Mouse (Mus musculus): ENCODE data around the gene Siah3. TPM values are rescaled to one million over a fixed set of nuclear protein-coding genes. Genes with fewer than 3 reads are reported as not detected.
"Not testable (repeated sequence)": the region's sequence is repeated elsewhere in the genome, so short reads cannot be mapped to it uniquely, and the experiment has no call there.

The Siah3 gene
- polyA plus RNA-seq, 1 experiment from 2014 or later = 0.10 TPM

- H3K27ac ChIP-seq (ENCODE audit: low read length) = no peak overlapping the region
- no peak for ATAC-seq (ENCODE audit: insufficient read depth, low FRiP score)
- H3K4me1 ChIP-seq (ENCODE audit: control insufficient read depth, insufficient read depth, low read length) = no peaks in the 10 kb centered on the region
- no peaks in the 10 kb centered on the region for H3K36me3 ChIP-seq (ENCODE audit: control insufficient read depth, insufficient read depth, low read length)
- no peak overlapping the region for H3K4me2 ChIP-seq (ENCODE audit: low read depth, low read length)
- no peaks in the 10 kb centered on the region for H3K9me3 ChIP-seq (replicated peaks; ENCODE audit: control insufficient read depth, low read length)
- H3K4me3 ChIP-seq (replicated peaks; ENCODE audit: low read length) = no peak overlapping the region
- H3K9ac ChIP-seq (ENCODE audit: low read length) = no peak overlapping the region
- no peaks in the 10 kb centered on the region for H3K27me3 ChIP-seq (ENCODE audit: control insufficient read depth, insufficient read depth, low read length)
- WGBS = 73% methylated on average over 11 of the region's 11 CpGs
Observed at GRCm38 (mm10) chr14:75444486-75445105, 11.2 kb upstream of the Siah3 start.

DNA sequence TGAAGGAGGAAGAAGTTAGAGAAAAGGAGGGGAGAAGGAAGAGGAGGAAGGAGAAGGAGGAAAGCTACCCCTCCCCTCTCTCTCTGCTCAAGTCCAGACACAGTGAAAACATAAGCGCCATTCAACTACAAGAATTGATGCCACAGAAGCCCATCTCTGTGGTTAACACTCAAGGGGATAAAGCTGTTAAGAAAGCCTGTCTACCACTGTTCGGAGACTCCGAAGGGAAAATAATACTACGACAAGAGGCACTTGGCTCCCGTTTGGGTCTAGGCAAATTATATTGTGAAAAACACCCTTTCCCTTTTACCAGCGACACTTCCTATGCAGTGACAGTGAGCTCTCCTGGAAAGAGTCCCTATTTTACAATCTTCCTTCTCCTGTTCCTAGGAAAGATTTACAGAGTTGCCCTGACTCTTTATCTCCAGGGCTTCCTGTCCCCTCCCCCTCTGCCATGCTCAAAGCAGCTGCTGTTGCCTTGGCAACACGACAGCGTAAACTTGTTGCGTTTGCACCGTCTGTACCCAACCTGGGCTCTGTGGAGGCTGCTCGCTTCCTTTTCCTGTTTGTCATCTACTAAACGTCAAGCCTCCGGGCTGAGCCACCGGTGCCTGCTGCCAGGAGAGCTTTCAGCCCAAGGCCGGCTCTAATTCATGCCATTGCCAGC, 10.4 kb upstream of the Siah3 start:
- Histone ChIP-seq H3K4me3 (replicated peaks; ENCODE audit: low read length) (peak overlapping the region; percentile 25), H3K4me1 (ENCODE audit: control insufficient read depth, insufficient read depth, low read length) (no peaks in the 10 kb centered on the region), H3K36me3 (ENCODE audit: control insufficient read depth, insufficient read depth, low read length) (no peaks in the 10 kb centered on the region), H3K9me3 (replicated peaks; ENCODE audit: control insufficient read depth, low read length) (no peaks in the 10 kb centered on the region), H3K4me2 (ENCODE audit: low read depth, low read length) (peak overlapping the region; percentile 59), H3K27me3 (ENCODE audit: control insufficient read depth, insufficient read depth, low read length) (no peaks in the 10 kb centered on the region), H3K9ac (ENCODE audit: low read length) (peak overlapping the region; percentile 55), H3K27ac (ENCODE audit: low read length) (no peak overlapping the region)
- ATAC-seq (ENCODE audit: insufficient read depth, low FRiP score) = peak; percentile 69
- WGBS = 4% methylated on average over 15 of the region's 15 CpGs

GRCm38 (mm10) chr14:75445948-75446281, 9.9 kb upstream of the Siah3 start:
- Histone ChIP-seq H3K9ac (ENCODE audit: low read length) (peak overlapping the region; percentile 55; the same call in 1 of the 2 replicates), H3K27me3 (ENCODE audit: control insufficient read depth, insufficient read depth, low read length) (no peaks in the 10 kb centered on the region), H3K9me3 (replicated peaks; ENCODE audit: control insufficient read depth, low read length) (no peaks in the 10 kb centered on the region), H3K4me1 (ENCODE audit: control insufficient read depth, insufficient read depth, low read length) (no peaks in the 10 kb centered on the region), H3K36me3 (ENCODE audit: control insufficient read depth, insufficient read depth, low read length) (no peaks in the 10 kb centered on the region), H3K27ac (ENCODE audit: low read length) (no peak overlapping the region), H3K4me3 (replicated peaks; ENCODE audit: low read length) (peak overlapping the region; percentile 25), H3K4me2 (ENCODE audit: low read depth, low read length) (peak overlapping the region; percentile 59)
- no peak for ATAC-seq (ENCODE audit: insufficient read depth, low FRiP score)
- 33% methylated on average over 6 of the region's 6 CpGs for WGBS

DNA sequence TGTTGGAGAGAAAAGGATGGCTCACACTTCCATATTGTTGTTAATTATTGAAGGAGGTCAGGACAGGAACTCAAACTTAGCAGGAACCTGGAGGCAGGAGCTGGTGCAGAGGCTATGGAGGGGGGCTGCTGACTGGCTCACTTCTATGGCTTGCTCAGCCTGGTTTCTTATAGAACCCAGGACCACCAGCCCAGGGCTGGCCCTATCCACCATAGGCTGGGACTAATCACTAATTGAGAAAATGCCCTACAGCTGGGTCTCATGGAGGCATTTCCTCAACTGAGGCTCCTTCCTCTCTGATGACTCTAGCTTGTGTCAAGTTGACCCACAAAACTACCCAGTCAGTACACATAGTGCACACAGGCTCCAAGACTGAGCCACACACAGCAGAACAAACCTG, 9.5 kb upstream of the Siah3 start:
- H3K36me3 ChIP-seq (ENCODE audit: control insufficient read depth, insufficient read depth, low read length); ATAC-seq (ENCODE audit: insufficient read depth, low FRiP score); H3K9me3 ChIP-seq (replicated peaks; ENCODE audit: control insufficient read depth, low read length); H3K9ac ChIP-seq (ENCODE audit: low read length); H3K4me2 ChIP-seq (ENCODE audit: low read depth, low read length); H3K4me3 ChIP-seq (replicated peaks; ENCODE audit: low read length); H3K27me3 ChIP-seq (ENCODE audit: control insufficient read depth, insufficient read depth, low read length); H3K27ac ChIP-seq (ENCODE audit: low read length); H3K4me1 ChIP-seq (ENCODE audit: control insufficient read depth, insufficient read depth, low read length): not testable (repeated sequence)

GRCm38 (mm10) chr14:75453906-75454305, 1.9 kb upstream of the Siah3 start:
- H3K9me3 ChIP-seq (replicated peaks; ENCODE audit: control insufficient read depth, low read length) = no peaks in the 10 kb centered on the region
- no peak overlapping the region for H3K4me2 ChIP-seq (ENCODE audit: low read depth, low read length)
- no peak overlapping the region for H3K9ac ChIP-seq (ENCODE audit: low read length)
- H3K27ac ChIP-seq (ENCODE audit: low read length) = no peak overlapping the region
- H3K36me3 ChIP-seq (ENCODE audit: control insufficient read depth, insufficient read depth, low read length) = no peaks in the 10 kb centered on the region
- no peak overlapping the region for H3K4me3 ChIP-seq (replicated peaks; ENCODE audit: low read length)
- 0 out of 2 replicates have a peak, but pooled peaks cover 5% of the 10 kb centered on the region for H3K27me3 ChIP-seq (ENCODE audit: control insufficient read depth, insufficient read depth, low read length)
- WGBS = 92% methylated on average over 4 of the region's 4 CpGs
- ATAC-seq (ENCODE audit: insufficient read depth, low FRiP score) = no peak
- peaks cover 7% of the 10 kb centered on the region; the same call in 1 of the 2 replicates for H3K4me1 ChIP-seq (ENCODE audit: control insufficient read depth, insufficient read depth, low read length)

- Histone ChIP-seq H3K4me2 (ENCODE audit: low read depth, low read length) (no peak overlapping the region), H3K27me3 (ENCODE audit: control insufficient read depth, insufficient read depth, low read length) (0 out of 2 replicates have a peak, but pooled peaks cover 5% of the 10 kb centered on the region), H3K9ac (ENCODE audit: low read length) (no peak overlapping the region), H3K36me3 (ENCODE audit: control insufficient read depth, insufficient read depth, low read length) (no peaks in the 10 kb centered on the region), H3K9me3 (replicated peaks; ENCODE audit: control insufficient read depth, low read length) (no peaks in the 10 kb centered on the region), H3K4me1 (ENCODE audit: control insufficient read depth, insufficient read depth, low read length) (peaks cover 10% of the 10 kb centered on the region; the same call in 1 of the 2 replicates), H3K4me3 (replicated peaks; ENCODE audit: low read length) (no peak overlapping the region), H3K27ac (ENCODE audit: low read length) (no peak overlapping the region)
- ATAC-seq (ENCODE audit: insufficient read depth, low FRiP score) = no peak
- WGBS = 9% methylated on average over 4 of the region's 4 CpGs
Observed at GRCm38 (mm10) chr14:75454716-75455115, 1.1 kb upstream of the Siah3 start.

GRCm38 (mm10) chr14:75455361-75455742, 430 bp upstream of the Siah3 start:
- ATAC-seq (ENCODE audit: insufficient read depth, low FRiP score) = no peak
- Histone ChIP-seq H3K4me3 (replicated peaks; ENCODE audit: low read length) (peak overlapping the region; percentile 35), H3K27ac (ENCODE audit: low read length) (no peak overlapping the region), H3K4me1 (ENCODE audit: control insufficient read depth, insufficient read depth, low read length) (peaks cover 10% of the 10 kb centered on the region; the same call in 1 of the 2 replicates), H3K36me3 (ENCODE audit: control insufficient read depth, insufficient read depth, low read length) (no peaks in the 10 kb centered on the region), H3K9me3 (replicated peaks; ENCODE audit: control insufficient read depth, low read length) (no peaks in the 10 kb centered on the region), H3K9ac (ENCODE audit: low read length) (no peak overlapping the region), H3K4me2 (ENCODE audit: low read depth, low read length) (peak overlapping the region; percentile 54; the same call in 1 of the 2 replicates), H3K27me3 (ENCODE audit: control insufficient read depth, insufficient read depth, low read length) (0 out of 2 replicates have a peak, but pooled peaks cover 5% of the 10 kb centered on the region)
- WGBS = 12% methylated on average over 3 of the region's 3 CpGs

DNA sequence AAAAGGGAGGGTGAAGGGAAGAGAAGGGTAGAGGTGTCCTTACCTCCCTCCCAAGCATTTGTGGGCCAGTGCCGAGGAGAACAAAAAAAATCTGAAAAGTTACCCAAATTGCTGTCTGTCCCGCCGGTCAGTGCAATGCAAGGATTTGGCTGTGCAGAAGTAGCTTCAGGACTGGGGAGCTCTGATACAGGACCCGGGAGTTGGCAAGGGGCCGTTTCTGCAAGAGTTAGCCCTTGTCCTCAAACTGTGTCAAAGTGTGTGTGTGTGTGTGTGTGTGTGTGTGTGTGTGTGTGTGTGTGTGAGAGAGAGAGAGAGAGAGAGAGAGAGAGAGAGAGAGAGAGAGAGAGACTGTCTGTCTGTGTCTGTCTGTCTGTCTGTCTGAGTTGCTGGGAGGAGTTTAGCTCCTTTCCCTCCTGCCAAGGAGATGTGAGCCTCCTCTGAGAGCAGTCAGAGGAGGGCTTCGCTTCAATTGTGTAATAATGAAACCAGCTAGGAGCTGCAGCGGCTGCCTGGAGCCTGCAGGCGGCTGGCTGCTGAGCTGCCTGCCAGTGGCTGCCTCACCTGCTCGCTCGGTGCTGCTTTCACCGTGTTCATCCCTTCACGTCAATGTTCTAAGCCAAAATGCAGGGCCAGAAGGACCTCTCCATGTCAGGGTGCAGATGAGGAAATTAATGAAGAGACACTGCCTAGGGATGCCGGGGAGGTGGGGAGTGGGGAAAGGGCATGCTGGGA, 873 bp downstream of the Siah3 start:
- 0 out of 2 replicates have a peak, but pooled peaks cover 5% of the 10 kb centered on the region for H3K27me3 ChIP-seq (ENCODE audit: control insufficient read depth, insufficient read depth, low read length)
- H3K9ac ChIP-seq (ENCODE audit: low read length) = peak overlapping the region; percentile 47; the same call in 1 of the 2 replicates
- 6% methylated on average over 13 of the region's 13 CpGs for WGBS
- H3K9me3 ChIP-seq (replicated peaks; ENCODE audit: control insufficient read depth, low read length) = no peaks in the 10 kb centered on the region
- H3K4me3 ChIP-seq (replicated peaks; ENCODE audit: low read length) = peak overlapping the region; percentile 35
- no peaks in the 10 kb centered on the region for H3K36me3 ChIP-seq (ENCODE audit: control insufficient read depth, insufficient read depth, low read length)
- H3K27ac ChIP-seq (ENCODE audit: low read length) = no peak overlapping the region
- no peak; the same call in 1 of the 2 replicates for ATAC-seq (ENCODE audit: insufficient read depth, low FRiP score)
- H3K4me1 ChIP-seq (ENCODE audit: control insufficient read depth, insufficient read depth, low read length) = peaks cover 10% of the 10 kb centered on the region; the same call in 1 of the 2 replicates
- H3K4me2 ChIP-seq (ENCODE audit: low read depth, low read length) = peak overlapping the region; percentile 54

DNA sequence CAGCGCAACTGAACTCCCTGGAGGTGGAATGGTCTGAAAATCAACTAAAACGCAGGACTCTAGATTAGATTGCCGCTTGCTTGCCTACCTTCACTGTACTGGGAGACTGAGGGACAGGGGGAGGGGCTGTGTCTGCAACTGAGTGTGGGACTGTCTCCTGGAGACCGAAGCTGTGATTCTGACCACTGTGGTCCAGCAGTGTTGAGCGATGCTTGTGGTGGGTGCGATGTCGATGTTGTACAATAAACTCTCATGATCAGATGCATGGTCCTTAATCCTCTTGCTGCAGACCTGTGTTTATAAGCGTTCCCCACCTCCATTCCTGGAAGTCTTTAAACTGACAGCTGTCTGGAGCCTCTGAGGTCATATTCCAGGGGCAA, 1.4 kb downstream of the Siah3 start:
- Histone ChIP-seq H3K9me3 (replicated peaks; ENCODE audit: control insufficient read depth, low read length) (no peaks in the 10 kb centered on the region), H3K27ac (ENCODE audit: low read length) (no peak overlapping the region), H3K36me3 (ENCODE audit: control insufficient read depth, insufficient read depth, low read length) (no peaks in the 10 kb centered on the region), H3K4me2 (ENCODE audit: low read depth, low read length) (peak overlapping the region; percentile 54), H3K4me3 (replicated peaks; ENCODE audit: low read length) (peak overlapping the region; percentile 35), H3K4me1 (ENCODE audit: control insufficient read depth, insufficient read depth, low read length) (peaks cover 10% of the 10 kb centered on the region; the same call in 1 of the 2 replicates), H3K27me3 (ENCODE audit: control insufficient read depth, insufficient read depth, low read length) (0 out of 2 replicates have a peak, but pooled peaks cover 5% of the 10 kb centered on the region), H3K9ac (ENCODE audit: low read length) (peak overlapping the region; percentile 20; the same call in 1 of the 2 replicates)
- 36% methylated on average over 8 of the region's 8 CpGs for WGBS
- no peak; the same call in 1 of the 2 replicates for ATAC-seq (ENCODE audit: insufficient read depth, low FRiP score)
